Mouse (Mus musculus) heart, postnatal 0 days (tissue): ENCODE data around the gene Ggnbp2.
"Not testable (repeated sequence)": the region's sequence is repeated elsewhere in the genome, so short reads cannot be mapped to it uniquely, and the experiment has no call there.

Experiments used
- CTCF ChIP-seq: IDR thresholded peaks from 2 replicates; pipeline ENCODE4 v1.5.1; 2016; ENCODE audit warnings: antibody characterized with exemption, control low read depth, low read depth
- EP300 ChIP-seq: IDR thresholded peaks from 2 replicates; pipeline ENCODE4 v1.6.1; 2016; ENCODE audit warnings: antibody characterized with exemption, low read depth

DNA sequence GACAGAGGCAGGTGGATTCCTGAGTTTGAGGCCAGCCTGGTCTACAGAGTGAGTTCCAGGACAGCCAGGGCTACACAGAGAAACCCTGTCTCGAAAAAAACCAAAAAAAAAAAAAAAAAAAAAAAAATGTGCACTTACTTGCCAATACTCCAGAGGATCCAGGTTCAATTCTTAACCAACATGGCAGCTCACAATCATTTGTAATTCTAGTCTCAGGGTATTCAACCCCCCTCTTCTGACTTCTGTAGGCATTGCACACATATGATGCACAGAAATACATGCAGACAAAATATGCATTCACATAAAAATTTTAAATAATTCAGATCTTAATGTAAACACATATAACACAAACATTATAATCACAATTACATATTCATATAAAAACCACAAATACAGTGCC, 5.4 kb upstream of the Ggnbp2 start:
- TF ChIP-seq CTCF, EP300: not testable (repeated sequence)
